Mouse (Mus musculus): ENCODE results near the gene Adgra3.
A peak's percentile ranks its signal among the peaks of the same experiment; 100 is the strongest.

The Adgra3 gene

DNA sequence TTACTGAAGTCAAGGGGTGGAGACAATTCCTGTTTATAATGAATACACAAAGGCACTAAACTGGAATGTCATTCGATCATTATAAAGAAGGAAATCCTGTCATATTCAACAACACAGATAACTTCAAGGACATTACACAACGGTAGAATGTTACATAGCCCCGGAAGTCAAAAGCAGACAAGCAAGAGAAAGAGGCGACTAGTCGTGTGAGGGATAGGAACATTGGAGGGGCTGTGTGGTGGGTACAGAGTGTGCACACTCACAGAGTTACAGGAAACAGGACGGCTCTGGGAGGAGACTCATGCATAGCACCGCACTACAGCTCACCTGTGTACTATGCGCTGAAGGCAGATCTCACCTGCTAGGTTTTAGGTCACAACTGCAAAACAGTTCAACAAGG is 89.1 kb downstream of the Adgra3 start:
- no peak for DNase-seq

DNA sequence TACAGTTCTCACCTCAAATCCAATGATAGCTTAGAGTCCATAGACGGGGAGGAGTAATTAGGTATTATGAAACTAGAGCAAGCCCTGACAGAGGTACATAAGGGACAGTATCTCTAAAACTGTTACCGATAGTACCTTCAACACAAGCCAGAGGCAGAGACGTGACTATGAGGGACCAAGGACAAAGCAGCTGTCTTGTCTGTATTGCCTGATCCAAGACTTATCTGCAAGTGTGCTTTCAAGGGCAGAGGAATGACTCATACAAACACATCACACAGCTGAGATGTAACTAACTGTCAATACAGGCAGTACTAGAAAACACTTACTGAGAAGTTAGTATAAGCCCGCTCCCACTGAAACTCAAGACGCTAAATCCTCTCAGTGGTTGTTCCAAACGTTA is 91.1 kb downstream of the Adgra3 start:
- no peak for DNase-seq

GRCm38 (mm10) chr5:49965810-49966209 is 93.0 kb downstream of the Adgra3 start:
- DNase-seq: no peak

GRCm38 (mm10) chr5:49961478-49962431 is 97.1 kb downstream of the Adgra3 start:
- peak; percentile 76 to 81 for DNase-seq

- no peak for DNase-seq
Observed at GRCm38 (mm10) chr5:49936354-49936753, 122.5 kb downstream of the Adgra3 start.

GRCm38 (mm10) chr5:49924712-49925111 is 134.1 kb downstream of the Adgra3 start:
- DNase-seq: no peak

DNA sequence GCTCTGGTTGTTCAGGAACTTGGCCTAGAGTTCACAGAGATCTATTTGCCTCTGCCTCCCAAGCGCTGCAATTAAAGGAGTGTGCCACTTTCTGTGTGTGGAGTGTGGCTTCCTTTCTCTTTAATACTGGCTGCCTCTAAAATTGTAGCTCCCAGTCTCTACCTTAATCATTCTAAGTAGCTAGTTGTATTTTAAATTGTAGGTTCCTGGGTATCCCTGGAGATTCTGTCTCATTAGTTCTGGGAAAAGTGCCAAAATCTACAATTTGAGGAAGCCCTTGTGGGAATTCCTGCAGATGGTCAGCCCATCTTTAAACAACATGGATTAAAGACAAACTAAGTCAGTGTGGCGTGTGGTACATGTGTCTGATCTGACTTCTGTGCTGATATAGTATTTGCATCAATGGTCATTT is 143.1 kb downstream of the Adgra3 start:
- no peak for DNase-seq
